Mouse (Mus musculus) heart, embryonic 10.5 days (tissue): ENCODE measurements at regions not wholly inside any gene's neighbourhood (a gene's known extent, or its start where the extent isn't known, plus 50 kb on each side); places are given as distances from the start of the nearest gene placed in this dataset.

ENCODE experiments used
- DNase-seq: peaks from one replicate; pipeline ENCODE4 v3.0.0-alpha.2; 2017; ENCODE audit warnings: low spot score
- H3K27ac ChIP-seq: fragments of 300-500 bp; sonication (generic); 2 replicates; pipeline ENCODE4 v1.5.1; 2016; ENCODE audit warnings: mild to moderate bottlenecking
- H3K27me3 ChIP-seq: fragments of 300-500 bp; sonication (generic); 2 replicates; pipeline ENCODE4 v1.6.1; 2016; ENCODE audit warnings: mild to moderate bottlenecking; ENCODE audit not compliant: poor library complexity, insufficient read depth, severe bottlenecking
- H3K36me3 ChIP-seq: fragments of 300-500 bp; sonication (generic); 2 replicates; pipeline ENCODE4 v1.6.1; 2016; ENCODE audit warnings: mild to moderate bottlenecking, moderate library complexity
- H3K4me1 ChIP-seq: fragments of 300-500 bp; sonication (generic); 2 replicates; pipeline ENCODE4 v1.6.1; 2016; ENCODE audit warnings: mild to moderate bottlenecking
- H3K4me3 ChIP-seq: fragments of 300-500 bp; sonication (generic); 2 replicates; pipeline ENCODE4 v1.5.1; 2016; ENCODE audit warnings: mild to moderate bottlenecking, moderate library complexity
- H3K9me3 ChIP-seq: fragments of 300-500 bp; sonication (generic); 2 replicates; pipeline ENCODE4 v1.6.1; 2016; ENCODE audit warnings: mild to moderate bottlenecking, moderate library complexity
- WGBS: fragments of 180-500 bp; shearing (Covaris S2); methylation state at CpG from one replicate; pipeline ENCODE4 v1.1.7; 2016; 5-methylcytosine and 5-hydroxymethylcytosine counted together

DNA sequence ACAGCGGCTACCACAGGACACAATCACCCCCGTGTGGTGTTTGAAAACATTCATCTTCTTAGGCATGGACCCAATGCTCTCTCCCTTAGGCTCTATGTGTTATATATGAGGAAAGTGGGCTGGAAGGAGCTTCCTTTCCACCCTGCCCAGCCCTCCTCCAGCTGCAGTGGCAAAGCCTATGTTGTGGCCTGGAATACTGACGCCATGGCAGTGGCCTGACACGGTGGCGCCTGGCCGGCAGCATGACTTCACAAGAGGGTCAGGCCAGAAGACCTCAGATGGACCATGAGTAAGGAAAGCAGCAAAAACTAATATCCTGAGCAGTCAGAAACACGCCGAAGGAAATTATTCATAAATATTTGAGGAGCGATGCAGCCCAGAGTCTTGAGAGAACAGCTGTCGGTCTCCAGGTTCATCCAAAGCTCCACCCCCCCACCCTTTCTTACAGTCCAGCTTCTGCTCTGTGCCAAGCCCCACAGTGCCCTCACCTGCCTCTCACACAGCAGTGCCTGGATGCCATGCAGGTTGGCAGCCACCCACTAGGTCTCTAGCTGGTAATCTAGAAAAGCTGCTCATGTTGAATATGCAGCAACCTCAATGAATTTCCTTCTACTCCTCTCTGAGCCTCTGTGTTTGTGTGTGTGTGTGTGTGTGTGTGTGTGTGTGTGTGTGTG lies 577.3 kb upstream of the Clint1 start:
- no peaks in the 10 kb centered on the region for H3K9me3 ChIP-seq
- H3K27ac ChIP-seq = no peak overlapping the region
- H3K4me1 ChIP-seq = no peaks in the 10 kb centered on the region
- WGBS = 81% methylated on average over 10 of the region's 10 CpGs
- H3K27me3 ChIP-seq = no peaks in the 10 kb centered on the region
- no peak overlapping the region for H3K4me3 ChIP-seq
- no peaks in the 10 kb centered on the region for H3K36me3 ChIP-seq
- no peak for DNase-seq

- H3K4me3 ChIP-seq = no peak overlapping the region
- no peaks in the 10 kb centered on the region for H3K36me3 ChIP-seq
- DNase-seq = no peak
- H3K27ac ChIP-seq = no peak overlapping the region
- no peaks in the 10 kb centered on the region for H3K9me3 ChIP-seq
- no peaks in the 10 kb centered on the region for H3K4me1 ChIP-seq
- 54% methylated on average over 3 of the region's 3 CpGs for WGBS
- H3K27me3 ChIP-seq = no peaks in the 10 kb centered on the region
Observed at GRCm38 (mm10) chr11:45275170-45275569, 576.7 kb upstream of the Clint1 start.

GRCm38 (mm10) chr11:45296772-45297171 lies 555.1 kb upstream of the Clint1 start:
- Histone ChIP-seq H3K4me3 (no peak overlapping the region), H3K36me3 (no peaks in the 10 kb centered on the region), H3K4me1 (no peaks in the 10 kb centered on the region), H3K27ac (no peak overlapping the region), H3K9me3 (no peaks in the 10 kb centered on the region), H3K27me3 (no peaks in the 10 kb centered on the region)
- 68% methylated on average over 2 of the region's 2 CpGs for WGBS
- DNase-seq = no peak

DNA sequence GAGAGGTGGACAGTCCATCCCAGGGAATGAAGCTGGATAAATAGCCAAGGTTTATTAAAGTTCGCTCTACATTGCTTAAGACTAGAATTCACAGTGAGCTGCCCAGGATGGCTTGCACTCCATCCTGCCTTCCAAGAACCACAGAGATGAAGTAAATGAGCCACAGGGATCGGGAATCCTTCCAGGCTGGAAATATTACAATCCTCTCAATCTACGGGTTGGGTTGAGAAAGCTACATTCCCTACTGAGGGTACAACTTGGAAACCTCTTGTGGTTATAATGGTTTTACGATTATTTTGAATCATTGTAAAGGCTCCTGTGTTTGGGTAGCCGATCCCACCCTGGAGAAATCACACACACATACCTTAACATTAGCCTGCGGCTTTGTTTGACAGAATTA lies 539.9 kb upstream of the Clint1 start:
- Histone ChIP-seq H3K36me3 (no peaks in the 10 kb centered on the region), H3K27me3 (no peaks in the 10 kb centered on the region), H3K4me1 (no peaks in the 10 kb centered on the region), H3K9me3 (no peaks in the 10 kb centered on the region), H3K27ac (no peak overlapping the region), H3K4me3 (no peak overlapping the region)
- WGBS = 84% methylated on average over 6 of the region's 6 CpGs
- no peak for DNase-seq

DNA sequence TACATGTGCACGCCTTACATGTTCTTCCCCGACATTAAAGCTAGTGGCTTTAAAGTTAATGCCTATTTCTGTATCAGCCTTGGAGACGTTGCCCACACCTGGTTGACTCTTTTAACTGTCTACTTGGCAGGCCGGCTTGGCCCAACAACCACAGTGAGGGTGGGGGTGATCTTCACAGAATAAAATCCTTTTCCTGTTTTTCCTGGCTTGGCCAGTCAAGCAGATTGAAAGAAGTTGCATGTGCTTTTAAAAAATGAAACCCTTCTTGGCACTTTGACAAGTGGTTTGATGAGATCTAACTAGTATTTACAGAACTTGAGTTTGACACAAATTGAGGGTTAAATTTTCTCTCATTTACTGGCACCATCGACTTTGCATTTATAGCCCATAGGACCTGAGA lies 528.1 kb upstream of the Clint1 start:
- H3K4me3 ChIP-seq = no peak overlapping the region
- no peak overlapping the region for H3K27ac ChIP-seq
- WGBS = 83% methylated on average over 5 of the region's 5 CpGs
- H3K4me1 ChIP-seq = no peaks in the 10 kb centered on the region
- H3K9me3 ChIP-seq = no peaks in the 10 kb centered on the region
- no peaks in the 10 kb centered on the region for H3K36me3 ChIP-seq
- no peak for DNase-seq
- no peaks in the 10 kb centered on the region for H3K27me3 ChIP-seq

- no peaks in the 10 kb centered on the region for H3K27me3 ChIP-seq
- H3K36me3 ChIP-seq = no peaks in the 10 kb centered on the region
- H3K9me3 ChIP-seq = no peaks in the 10 kb centered on the region
- DNase-seq = no peak
- no peaks in the 10 kb centered on the region for H3K4me1 ChIP-seq
- WGBS = 74% methylated on average over 2 of the region's 2 CpGs
- no peak overlapping the region for H3K4me3 ChIP-seq
- no peak overlapping the region for H3K27ac ChIP-seq
Observed at GRCm38 (mm10) chr11:45330319-45330718, 521.5 kb upstream of the Clint1 start.

- H3K9me3 ChIP-seq = no peaks in the 10 kb centered on the region
- H3K27ac ChIP-seq = no peak overlapping the region
- H3K4me3 ChIP-seq = no peak overlapping the region
- WGBS = 70% methylated on average over 3 of the region's 3 CpGs
- no peaks in the 10 kb centered on the region for H3K36me3 ChIP-seq
- no peak for DNase-seq
- H3K4me1 ChIP-seq = no peaks in the 10 kb centered on the region
- no peaks in the 10 kb centered on the region for H3K27me3 ChIP-seq
Observed at GRCm38 (mm10) chr11:45333756-45334155, 518.1 kb upstream of the Clint1 start.

DNA sequence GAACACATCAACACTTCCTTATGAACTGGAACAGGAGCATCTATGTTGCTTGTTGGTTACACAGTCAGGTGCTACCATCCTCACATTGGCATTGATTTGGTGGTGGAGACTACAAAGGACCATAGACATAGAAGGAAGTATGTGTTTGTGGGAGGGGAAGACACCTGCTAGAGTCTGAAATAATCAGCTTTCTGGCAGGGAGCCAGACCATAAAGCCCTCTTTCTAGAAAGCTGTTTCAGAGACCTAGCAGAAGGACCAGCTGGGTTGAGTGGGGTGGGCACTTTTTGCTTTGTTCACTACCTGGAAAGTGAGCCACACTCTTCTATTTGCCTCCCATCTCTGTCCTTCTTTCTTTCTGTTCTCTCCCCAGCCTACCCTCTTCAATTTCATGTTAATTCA lies 502.5 kb upstream of the Clint1 start:
- Histone ChIP-seq H3K27ac (no peak overlapping the region), H3K9me3 (no peaks in the 10 kb centered on the region), H3K4me3 (no peak overlapping the region), H3K4me1 (no peaks in the 10 kb centered on the region), H3K36me3 (no peaks in the 10 kb centered on the region), H3K27me3 (no peaks in the 10 kb centered on the region)
- no peak for DNase-seq

DNA sequence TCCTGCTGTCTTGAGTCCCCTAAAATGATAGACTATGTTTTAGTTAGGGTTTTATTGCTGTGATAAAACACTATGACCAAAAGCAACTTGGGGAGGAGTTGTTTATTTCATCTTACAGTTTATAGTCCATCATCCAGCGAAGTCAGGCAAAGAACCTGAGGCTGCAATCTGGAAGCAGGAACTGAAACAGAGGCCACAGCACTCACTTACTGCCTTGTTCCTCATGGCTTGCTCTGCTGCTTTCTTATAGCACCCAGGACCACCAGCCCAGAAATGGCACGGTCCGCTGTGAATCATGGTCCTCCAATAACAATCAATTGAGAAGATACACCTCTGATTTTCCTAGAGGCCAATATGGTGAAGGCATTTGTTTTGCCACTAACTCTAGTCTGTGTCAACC lies 486.5 kb upstream of the Clint1 start:
- Histone ChIP-seq H3K27ac (no peak overlapping the region), H3K9me3 (no peaks in the 10 kb centered on the region), H3K36me3 (no peaks in the 10 kb centered on the region), H3K27me3 (no peaks in the 10 kb centered on the region), H3K4me3 (no peak overlapping the region), H3K4me1 (no peaks in the 10 kb centered on the region)
- WGBS = 90% methylated on average over 3 of the region's 3 CpGs
- no peak for DNase-seq

DNA sequence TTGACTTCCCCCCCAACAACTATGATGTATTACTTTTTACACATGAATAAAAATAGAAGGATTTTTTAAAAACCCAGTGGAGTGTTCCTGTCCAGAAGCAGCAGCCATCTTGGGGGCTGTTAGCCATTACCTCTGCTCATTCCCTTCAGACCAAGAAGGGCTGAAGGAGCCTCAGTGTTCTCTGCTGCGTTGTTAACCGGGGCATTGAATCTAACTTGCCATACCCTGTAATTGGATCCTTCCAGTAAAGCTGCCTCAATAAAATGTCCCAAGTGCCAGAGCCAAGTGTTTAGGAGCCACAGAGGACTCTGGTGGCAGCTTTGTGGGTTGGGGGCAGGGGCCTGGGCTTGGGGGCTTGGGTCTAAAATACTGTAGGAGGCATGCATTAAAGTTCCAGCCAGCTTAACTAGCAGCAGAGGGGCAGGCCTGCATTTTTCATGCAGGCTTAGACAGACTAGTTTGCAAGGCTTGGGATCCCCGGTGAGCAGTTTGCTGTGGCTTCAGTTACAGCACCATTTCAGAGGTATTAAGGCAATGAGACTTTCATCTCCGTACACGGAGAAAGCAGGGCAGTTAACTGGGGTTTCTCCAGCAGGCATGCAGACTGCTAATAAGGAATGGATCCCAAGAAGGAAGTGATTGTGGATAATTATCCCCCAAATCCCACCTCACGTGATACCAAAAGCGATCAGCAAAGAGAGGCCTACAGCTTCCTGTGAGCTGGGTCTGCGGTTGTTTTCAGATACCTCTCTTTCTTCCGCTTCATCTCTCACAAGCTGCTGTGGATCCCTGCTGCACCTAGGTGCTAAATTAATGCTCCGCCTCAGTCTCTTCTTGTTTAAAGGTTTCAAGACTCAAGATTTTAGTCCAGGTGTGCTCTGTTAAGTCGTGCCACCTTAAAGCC lies 462.4 kb upstream of the Clint1 start:
- no peaks in the 10 kb centered on the region for H3K27me3 ChIP-seq
- no peaks in the 10 kb centered on the region for H3K36me3 ChIP-seq
- DNase-seq = no peak
- WGBS = 65% methylated on average over 11 of the region's 11 CpGs
- no peak overlapping the region for H3K27ac ChIP-seq
- H3K4me3 ChIP-seq = no peak overlapping the region
- H3K9me3 ChIP-seq = no peaks in the 10 kb centered on the region
- no peaks in the 10 kb centered on the region for H3K4me1 ChIP-seq

DNA sequence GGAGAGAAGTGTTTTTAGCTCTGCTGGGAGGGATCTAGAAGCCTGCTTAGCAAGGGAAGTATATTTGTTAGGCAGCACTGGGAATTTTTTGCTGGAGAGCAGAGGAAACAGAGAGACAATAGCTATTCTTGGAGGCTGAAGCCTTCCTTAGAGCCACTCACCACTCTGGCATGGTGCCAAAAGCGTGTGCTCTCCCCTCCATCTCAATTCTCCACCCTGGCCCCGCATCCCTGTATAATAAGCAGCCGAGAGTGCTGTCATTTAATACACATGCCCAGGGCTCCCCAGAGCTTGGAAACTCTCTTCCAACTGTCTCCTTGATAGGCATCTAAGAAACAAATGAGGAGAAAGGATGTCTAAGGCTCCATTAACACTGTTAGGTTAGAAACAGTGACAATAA lies 455.8 kb upstream of the Clint1 start:
- H3K4me3 ChIP-seq = no peak overlapping the region
- WGBS = 46% methylated on average over 3 of the region's 3 CpGs
- H3K36me3 ChIP-seq = no peaks in the 10 kb centered on the region
- no peaks in the 10 kb centered on the region for H3K9me3 ChIP-seq
- H3K4me1 ChIP-seq = peaks cover 7% of the 10 kb centered on the region
- no peak for DNase-seq
- H3K27ac ChIP-seq = no peak overlapping the region
- H3K27me3 ChIP-seq = no peaks in the 10 kb centered on the region

- 59% methylated on average over 6 of the region's 6 CpGs for WGBS
Observed at GRCm38 (mm10) chr11:45398188-45398587, 453.7 kb upstream of the Clint1 start.

DNA sequence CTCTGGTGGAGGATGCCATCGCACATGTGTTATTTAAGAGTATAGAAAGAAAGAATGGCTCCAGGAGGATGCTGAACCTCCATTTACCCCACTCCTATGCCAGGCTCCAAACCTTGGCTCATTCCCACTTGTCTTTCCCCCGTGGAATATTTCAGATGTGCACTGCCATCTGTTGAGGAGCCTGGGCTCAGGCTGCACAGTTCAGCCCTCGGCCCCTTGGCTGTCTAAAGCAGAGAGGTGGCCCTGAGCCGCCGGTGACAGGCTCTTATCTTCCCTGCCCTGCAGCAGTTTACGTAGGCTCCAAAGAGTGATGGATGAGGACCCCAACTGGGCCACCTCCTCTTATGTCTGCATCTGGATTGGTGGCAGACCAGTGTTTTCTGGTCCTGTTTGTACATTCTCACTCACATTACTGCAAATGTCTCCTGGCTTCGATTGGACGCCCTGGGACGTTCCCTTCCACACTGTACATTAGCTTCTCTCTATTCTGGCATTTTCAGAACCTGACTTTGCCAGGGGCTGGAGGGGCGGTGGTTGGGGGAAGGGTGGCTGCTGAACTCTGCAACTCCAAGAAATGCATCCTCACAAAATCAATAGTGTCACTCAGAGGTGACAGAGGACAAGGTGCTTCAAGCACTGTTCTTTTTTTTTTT lies 447.3 kb upstream of the Clint1 start:
- no peak overlapping the region for H3K27ac ChIP-seq
- no peak overlapping the region for H3K4me3 ChIP-seq
- no peak for DNase-seq
- H3K9me3 ChIP-seq = no peaks in the 10 kb centered on the region
- WGBS = 45% methylated on average over 10 of the region's 10 CpGs
- peaks cover 7% of the 10 kb centered on the region for H3K4me1 ChIP-seq
- H3K27me3 ChIP-seq = no peaks in the 10 kb centered on the region
- no peaks in the 10 kb centered on the region for H3K36me3 ChIP-seq

More at GRCm38 (mm10) chr11:45398188-45398587, 453.7 kb upstream of the Clint1 start:
- H3K4me1 ChIP-seq = peaks cover 7% of the 10 kb centered on the region
- H3K9me3 ChIP-seq = no peaks in the 10 kb centered on the region
- DNase-seq = no peak
- H3K27ac ChIP-seq = no peak overlapping the region
- no peak overlapping the region for H3K4me3 ChIP-seq
- H3K27me3 ChIP-seq = no peaks in the 10 kb centered on the region
- no peaks in the 10 kb centered on the region for H3K36me3 ChIP-seq
